Mouse (Mus musculus) testis, adult 2 months (tissue): ENCODE data around the gene Defb47.

Source experiments
- CTCF ChIP-seq: fragments of 200-500 bp; IDR thresholded peaks from 2 replicates; pipeline ENCODE4 v1.5.1; 2012; ENCODE audit warnings: low read depth, mild to moderate bottlenecking, inconsistent platforms, low read length, moderate library complexity; ENCODE audit not compliant: control insufficient read depth, insufficient read depth, insufficient replicate concordance
- POLR2A ChIP-seq: fragments of 200-500 bp; IDR thresholded peaks from 2 replicates; pipeline ENCODE4 v1.6.1; 2012; ENCODE audit warnings: low read depth, mild to moderate bottlenecking, inconsistent platforms, low read length, moderate library complexity; ENCODE audit not compliant: control insufficient read depth

GRCm38 (mm10) chr14:62963632-62964031 is 34.2 kb upstream of the Defb47 start:
- TF ChIP-seq CTCF (no peak), POLR2A (no peak)
